8 mouse cellular contexts compared by ENCODE assay signal in genomic region chr5:124019348-124020216, GRCm38 (mm10). TPM values are rescaled to one million over a fixed set of nuclear protein-coding genes. Genes with fewer than 3 reads are reported as not detected.
DNase-seq lines count a peak whose midpoint lies in the region; ATAC-seq and TF ChIP-seq lines count a peak whose summit lies in the region.

No protein-coding gene starts in this region.

- H3K36me3 ChIP-seq in ES-E14 (ENCODE audit: control insufficient read depth, insufficient read depth, low read length, poor library complexity, severe bottlenecking): no peaks in the 10 kb centered on the region
- no peaks in the 10 kb centered on the region for H3K36me3 ChIP-seq in forebrain, embryonic 16.5 days (ENCODE audit: control insufficient read depth, insufficient read depth)
- peaks cover 31% of the 10 kb centered on the region for H3K36me3 ChIP-seq in hindbrain, embryonic 10.5 days

- H3K27me3 ChIP-seq in forebrain, embryonic 16.5 days (replicated peaks; ENCODE audit: control insufficient read depth, insufficient read depth, low read length): no peaks in the 10 kb centered on the region
- no peaks in the 10 kb centered on the region for H3K27me3 ChIP-seq in hindbrain, embryonic 10.5 days (ENCODE audit: insufficient read depth, poor library complexity, severe bottlenecking)

- in situ Hi-C loops in ES-E14 (cut with MboI; ENCODE audit: low sequenced_read_pairs in 2 of 2, unreplicated experiment in 2 of 2): no loop called here

- no peak overlapping the region for H3K4me2 ChIP-seq in forebrain, embryonic 16.5 days (ENCODE audit: low read length)

- 0 out of 2 replicates have a peak overlapping the region, but pooled peaks have one; percentile 25 for H3K9ac ChIP-seq in ES-E14 (ENCODE audit: insufficient read depth, low read depth, low read length, poor library complexity, severe bottlenecking)
- no peak overlapping the region for H3K9ac ChIP-seq in forebrain, embryonic 16.5 days (replicated peaks; ENCODE audit: low read depth, low read length)

- H3K27ac ChIP-seq in ES-E14 (ENCODE audit: insufficient read depth, low read depth, low read length, poor library complexity, severe bottlenecking): no peak overlapping the region
- peak overlapping the region; percentile 21; the same call in 1 of the 2 replicates for H3K27ac ChIP-seq in forebrain, embryonic 16.5 days (ENCODE audit: low read length)
- H3K27ac ChIP-seq in hindbrain, embryonic 10.5 days: 0 out of 2 replicates have a peak overlapping the region, but pooled peaks have one; percentile 50

- H3K4me3 ChIP-seq in ES-E14 (ENCODE audit: insufficient read depth in 1 of 2, low read depth in 1 of 2, low read length in 2 of 2, poor library complexity in 1 of 2, severe bottlenecking in 1 of 2): no peak overlapping the region
- no peak overlapping the region for H3K4me3 ChIP-seq in forebrain, embryonic 16.5 days (replicated peaks; ENCODE audit: low read length)
- H3K4me3 ChIP-seq in hindbrain, embryonic 10.5 days: no peak overlapping the region

- H3K4me1 ChIP-seq in ES-E14 (ENCODE audit: control insufficient read depth in 2 of 2, insufficient read depth in 2 of 2, low read length in 2 of 2, poor library complexity in 1 of 2): peaks cover 0 to 12% of the 10 kb centered on the region in 2 experiments; a peak in 3 of 4 replicates
- H3K4me1 ChIP-seq in forebrain, embryonic 16.5 days (replicated peaks; ENCODE audit: control insufficient read depth, insufficient read depth, low read length): peaks cover 54% of the 10 kb centered on the region
- H3K4me1 ChIP-seq in hindbrain, embryonic 10.5 days (replicated peaks): peaks cover 89% of the 10 kb centered on the region

- ATAC-seq in forebrain, embryonic 16.5 days: peak; percentile 26; the same call in 1 of the 2 replicates

- H3K9me3 ChIP-seq in ES-E14 (ENCODE audit: control insufficient read depth, insufficient read depth, low read depth, low read length): no peaks in the 10 kb centered on the region
- no peaks in the 10 kb centered on the region for H3K9me3 ChIP-seq in forebrain, embryonic 16.5 days (ENCODE audit: control insufficient read depth, low read length)
- no peaks in the 10 kb centered on the region for H3K9me3 ChIP-seq in hindbrain, embryonic 10.5 days

- WGBS in forebrain, embryonic 16.5 days: 54% methylated on average over 12 of the region's 12 CpGs
- WGBS in hindbrain, embryonic 10.5 days: 74% methylated on average over 12 of the region's 12 CpGs

- DNase-seq in ES-E14 (ENCODE audit: low read depth, low spot score) (no peak), adipocyte (ENCODE audit: low spot score) (peak; percentile 64), MN1 (ENCODE audit: low spot score) (no peak)
- DNase-seq in hindbrain, embryonic 10.5 days (ENCODE audit: low spot score): no peak
- peak; percentile 85 to 92 for DNase-seq in left cerebral cortex, adult 18-20 months (ENCODE audit: low spot score in 2 of 2)
- DNase-seq in lung, postnatal 36 days: peak; percentile 91
- DNase-seq in spleen, postnatal 36 days (ENCODE audit: low spot score in 2 of 2): peak; percentile 67 to 76

TF ChIP-seq in ES-E14, 5 proteins besides CTCF, POLR2A, EP300 and RAD21:
- TF ChIP-seq CHD2 (IDR thresholded peaks at IDR 0.05; ENCODE audit: low read depth, low read length) (no peak), ZC3H11A (IDR thresholded peaks at IDR 0.05; ENCODE audit: borderline replicate concordance, low read depth, low read length) (no peak), HCFC1 (IDR thresholded peaks at IDR 0.05; ENCODE audit: borderline replicate concordance, insufficient read depth, low read length) (no peak), MAFK (IDR thresholded peaks at IDR 0.05; ENCODE audit: insufficient read depth, low read depth, low read length) (no peak), ZNF384 (IDR thresholded peaks at IDR 0.05; ENCODE audit: low read depth, low read length) (no peak)

RNA-seq across cellular contexts. Expression of gene Vps37b, which starts 12.5 kb away (rescaled TPM):
- total RNA-seq in ES-E14 (2012; rRNA removed): 6.5 and 7.7 TPM in 2 replicates
- polyA plus RNA-seq in forebrain, embryonic 16.5 days (2015; fragmentation: Nextera tagmentation; extraction: Ambion mirVana): 104 and 112 TPM in 2 replicates
- polyA plus RNA-seq in hindbrain, embryonic 10.5 days (2016; fragmentation: Nextera tagmentation; extraction: Ambion mirVana): 57.5 and 71.8 TPM in 2 replicates
- 10 to 100 TPM; 43.2 to 50.5 TPM for total RNA-seq in left cerebral cortex, adult 18-20 months (2021)

RNA-seq across cellular contexts. Expression of gene Hip1r, which starts 46.2 kb away (rescaled TPM):
- total RNA-seq in ES-E14 (2012; rRNA removed): 9.7 and 20.8 TPM in 2 replicates
- 33.3 and 35.7 TPM in 2 replicates for polyA plus RNA-seq in forebrain, embryonic 16.5 days (2015; fragmentation: Nextera tagmentation; extraction: Ambion mirVana)
- polyA plus RNA-seq in hindbrain, embryonic 10.5 days (2016; fragmentation: Nextera tagmentation; extraction: Ambion mirVana): 12.2 and 12.5 TPM in 2 replicates
- total RNA-seq in left cerebral cortex, adult 18-20 months (2021): 10 to 100 TPM; 66.5 to 67.7 TPM

Comparison
In these comparisons a context has a peak if more than half of its experiments do, and no peak if none do; other contexts are left out.
1. DNase-seq: peak in adipocyte (single experiment), left cerebral cortex, adult 18-20 months (2 of 2), lung, postnatal 36 days (single experiment) and spleen, postnatal 36 days (2 of 2); none in ES-E14 (single experiment), hindbrain, embryonic 10.5 days (single experiment) and MN1 (single experiment).